Mouse (Mus musculus) MEL (cell line): ENCODE measurements at regions not wholly inside any gene's neighbourhood (a gene's known extent, or its start where the extent isn't known, plus 50 kb on each side); places are given as distances from the start of the nearest gene placed in this dataset.

Experiments
- CTCF ChIP-seq, 3 experiments: IDR thresholded peaks in 2 of 3; conservative IDR thresholded peaks in 1 of 3; 2 replicates each; pipeline ENCODE4 v1.5.1; 2011 to 2012; ENCODE audit warnings: low read length in 3 of 3, low read depth in 2 of 3, mild to moderate bottlenecking in 2 of 3, improper control_type of control experiment in 1 of 3, inconsistent platforms in 1 of 3, mixed read lengths in 1 of 3, moderate library complexity in 1 of 3; ENCODE audit not compliant: control insufficient read depth in 1 of 3, insufficient read depth in 1 of 3, poor library complexity in 1 of 3, severe bottlenecking in 1 of 3
- EP300 ChIP-seq, 2 experiments: IDR thresholded peaks; 2 replicates each; pipeline ENCODE4 v1.6.1; 2011; ENCODE audit warnings: improper control_type of control experiment in 2 of 2, low read length in 2 of 2, low read depth in 1 of 2, mild to moderate bottlenecking in 1 of 2
- JUND ChIP-seq: IDR thresholded peaks from 2 replicates; pipeline ENCODE4 v1.6.1; 2011; ENCODE audit warnings: low read depth, mild to moderate bottlenecking, improper control_type of control experiment, low read length
- KAT2A ChIP-seq: conservative IDR thresholded peaks from 2 replicates; pipeline ENCODE4 v1.6.1; 2012; ENCODE audit warnings: low read depth, low read length, improper control_type of control experiment, inconsistent platforms
- POLR2A ChIP-seq, 2 experiments: IDR thresholded peaks; 2 replicates each; pipeline ENCODE4 v1.6.1; 2011 to 2012; ENCODE audit warnings: low read length in 2 of 2, mild to moderate bottlenecking in 2 of 2, control low read depth in 1 of 2, improper control_type of control experiment in 1 of 2, low read depth in 1 of 2, moderate library complexity in 1 of 2; ENCODE audit not compliant: control insufficient read depth in 1 of 2, insufficient read depth in 1 of 2, poor library complexity in 1 of 2
- POLR2AphosphoS2 ChIP-seq: IDR thresholded peaks from 2 replicates; pipeline ENCODE4 v1.6.1; 2011; ENCODE audit warnings: low read length, improper control_type of control experiment
- UBTF ChIP-seq: IDR thresholded peaks from 2 replicates; pipeline ENCODE4 v1.6.1; 2012; ENCODE audit warnings: low read depth, mild to moderate bottlenecking, inconsistent platforms, low read length, improper control_type of control experiment, moderate library complexity, borderline replicate concordance; ENCODE audit not compliant: insufficient read depth
- ZMIZ1 ChIP-seq: IDR thresholded peaks from 2 replicates; pipeline ENCODE4 v1.6.1; 2012; ENCODE audit warnings: low read depth, mild to moderate bottlenecking, inconsistent platforms, low read length, improper control_type of control experiment, moderate library complexity

DNA sequence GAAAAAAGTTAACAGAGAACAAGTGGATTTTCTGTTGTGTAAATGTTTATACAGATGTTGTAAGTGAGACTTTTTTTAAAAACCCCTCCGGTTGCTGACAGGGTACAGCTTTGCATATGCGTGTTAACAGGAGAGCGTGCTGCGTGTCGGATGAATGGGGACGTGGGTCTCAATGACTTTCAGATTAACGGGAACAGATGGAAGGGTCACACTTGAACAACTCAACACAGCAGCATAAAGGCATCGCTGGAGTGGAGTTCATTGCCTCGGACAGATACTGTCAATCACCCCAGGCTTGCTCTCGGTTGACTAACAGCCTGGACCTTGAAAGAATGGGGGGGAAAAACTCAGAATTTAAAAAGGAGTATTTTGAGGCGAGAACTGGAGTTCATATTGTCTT is 50.3 kb upstream of the Dbx1 start:
- TF ChIP-seq CTCF (IDR thresholded peaks at IDR 0.05 in 2 of 3, conservative IDR thresholded peaks at IDR 0.05 in 1 of 3; ENCODE audit: control insufficient read depth in 1 of 3, insufficient read depth in 1 of 3, low read depth in 2 of 3, low read length in 3 of 3, poor library complexity in 1 of 3, severe bottlenecking in 1 of 3) (no peak), JUND (no peak), UBTF (no peak), ZMIZ1 (no peak), POLR2A (IDR thresholded peaks at IDR 0.05; ENCODE audit: control insufficient read depth in 1 of 2, insufficient read depth in 1 of 2, low read depth in 1 of 2, low read length in 2 of 2, poor library complexity in 1 of 2) (no peak), POLR2AphosphoS2 (no peak), EP300 (IDR thresholded peaks at IDR 0.05; ENCODE audit: low read depth in 1 of 2, low read length in 2 of 2) (no peak), KAT2A (no peak)
